Mouse (Mus musculus) forebrain, embryonic 12.5 days (tissue): ENCODE results near the gene Mtpn. TPM values are rescaled to one million over a fixed set of nuclear protein-coding genes. Genes with fewer than 3 reads are reported as not detected.

Source experiments
- ATAC-seq: fragments of 200-750 bp; cut with Nextera tagmentation; 2 replicates; pipeline ENCODE4 v1.8.0; 2017; ENCODE audit warnings: moderate TSS enrichment; ENCODE audit not compliant: low FRiP score
- H3K27ac ChIP-seq: fragments of 300-500 bp; sonication (generic); 2 replicates; pipeline ENCODE4 v1.5.1; 2016; ENCODE audit warnings: mild to moderate bottlenecking
- H3K27me3 ChIP-seq: fragments of 300-500 bp; sonication (generic); 2 replicates; pipeline ENCODE4 v1.6.1; 2016; ENCODE audit warnings: mild to moderate bottlenecking
- H3K36me3 ChIP-seq: fragments of 300-500 bp; sonication (generic); replicated peaks from 2 replicates; pipeline ENCODE4 v1.6.1; 2016; ENCODE audit warnings: mild to moderate bottlenecking
- H3K4me1 ChIP-seq: fragments of 300-500 bp; sonication (generic); 2 replicates; pipeline ENCODE4 v1.6.1; 2016
- H3K4me2 ChIP-seq: fragments of 300-500 bp; sonication (generic); 2 replicates; pipeline ENCODE4 v1.6.1; 2016; ENCODE audit warnings: mild to moderate bottlenecking, moderate library complexity
- H3K4me3 ChIP-seq: fragments of 300-500 bp; sonication (generic); replicated peaks from 2 replicates; pipeline ENCODE4 v1.5.1; 2016; ENCODE audit warnings: mild to moderate bottlenecking
- H3K9ac ChIP-seq: fragments of 300-500 bp; sonication (generic); 2 replicates; pipeline ENCODE4 v1.6.1; 2016; ENCODE audit warnings: mild to moderate bottlenecking
- H3K9me3 ChIP-seq: fragments of 300-500 bp; sonication (generic); 2 replicates; pipeline ENCODE4 v1.6.1; 2016
- WGBS: fragments of 180-500 bp; shearing (Covaris S2); methylation state at CpG from one replicate; pipeline ENCODE4 v1.1.7; 2016; 5-methylcytosine and 5-hydroxymethylcytosine counted together
- microRNA-seq: library from miRNA; unstranded; fragments of <30 nt; microRNA quantifications from one replicate; pipeline ENCODE4, GENCODE M21; 2017
- polyA plus RNA-seq: library from polyadenylated mRNA; unstranded; fragments of >200 nt; fragmentation: Nextera tagmentation; extraction: Ambion mirVana; gene quantifications from 2 replicates; pipeline ENCODE4 v1.2.1, GENCODE M21; 2016

Mtpn gene
- polyA plus RNA-seq, 1 experiment from 2014 or later: 172 TPM

DNA sequence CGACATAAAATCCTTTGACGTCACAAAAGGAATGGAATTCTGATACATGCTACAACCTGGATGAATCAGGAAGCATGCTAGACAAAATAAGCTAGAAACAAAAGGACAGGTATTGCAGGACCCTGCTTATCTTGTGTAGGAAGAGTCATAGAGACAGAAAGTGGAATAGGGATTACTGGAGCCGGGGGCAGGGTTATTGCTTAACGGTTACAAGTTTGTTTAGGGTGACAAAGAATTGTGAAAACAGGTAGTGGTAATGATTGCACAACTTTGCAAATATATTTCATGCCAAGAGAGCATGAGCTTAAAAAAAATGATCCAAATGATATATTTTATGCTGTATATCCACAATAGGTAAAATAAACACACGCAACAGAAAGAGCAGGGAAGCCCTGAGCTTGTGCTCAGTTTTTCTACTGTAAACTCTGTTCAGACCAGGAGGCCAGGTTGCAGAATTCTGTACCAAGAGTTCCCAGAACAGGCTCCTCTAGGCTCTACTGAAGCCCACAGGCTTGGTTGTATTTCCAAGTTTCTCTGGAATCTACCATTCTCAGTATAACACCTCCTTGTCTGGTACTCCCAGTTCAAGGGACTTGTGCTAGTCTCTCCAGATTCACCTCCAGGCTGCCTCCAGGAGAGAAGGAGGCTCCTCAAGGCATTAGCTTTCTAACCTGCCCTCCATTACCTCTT is 39.6 kb downstream of the Mtpn start:
- no peak overlapping the region for H3K9ac ChIP-seq
- H3K4me1 ChIP-seq: no peaks in the 10 kb centered on the region
- H3K27ac ChIP-seq: no peak overlapping the region
- no peak for ATAC-seq
- 95% methylated on average over 5 of the region's 5 CpGs for WGBS
- H3K4me2 ChIP-seq: no peak overlapping the region
- no peak overlapping the region for H3K4me3 ChIP-seq
- no peaks in the 10 kb centered on the region for H3K9me3 ChIP-seq
- no peaks in the 10 kb centered on the region for H3K36me3 ChIP-seq
- no peaks in the 10 kb centered on the region for H3K27me3 ChIP-seq

DNA sequence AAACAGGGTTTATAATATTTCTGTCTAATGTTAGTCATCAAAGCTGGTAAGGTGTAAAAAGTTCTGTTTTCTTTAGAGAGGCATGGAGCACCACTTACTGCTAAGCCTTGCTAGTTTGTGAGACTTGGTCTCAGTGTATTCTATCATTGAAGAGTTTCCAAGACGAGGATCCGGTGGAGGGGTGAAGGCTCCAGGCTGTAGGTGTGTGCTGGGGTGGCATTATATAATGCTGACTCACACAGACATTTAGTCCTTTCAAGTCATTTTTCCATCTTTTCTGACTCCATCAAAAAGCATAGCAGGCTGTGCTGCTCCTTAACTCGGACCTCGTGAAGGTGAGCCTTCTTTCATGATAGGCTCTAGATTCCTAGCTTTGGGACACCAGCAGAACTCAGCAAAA is 42.3 kb downstream of the Mtpn start:
- H3K4me1 ChIP-seq: no peaks in the 10 kb centered on the region
- H3K9ac ChIP-seq: no peak overlapping the region
- no peak overlapping the region for H3K4me3 ChIP-seq
- H3K9me3 ChIP-seq: no peaks in the 10 kb centered on the region
- H3K27ac ChIP-seq: no peak overlapping the region
- no peaks in the 10 kb centered on the region for H3K36me3 ChIP-seq
- ATAC-seq: no peak
- H3K4me2 ChIP-seq: no peak overlapping the region
- H3K27me3 ChIP-seq: no peaks in the 10 kb centered on the region
- 91% methylated on average over 4 of the region's 4 CpGs for WGBS

DNA sequence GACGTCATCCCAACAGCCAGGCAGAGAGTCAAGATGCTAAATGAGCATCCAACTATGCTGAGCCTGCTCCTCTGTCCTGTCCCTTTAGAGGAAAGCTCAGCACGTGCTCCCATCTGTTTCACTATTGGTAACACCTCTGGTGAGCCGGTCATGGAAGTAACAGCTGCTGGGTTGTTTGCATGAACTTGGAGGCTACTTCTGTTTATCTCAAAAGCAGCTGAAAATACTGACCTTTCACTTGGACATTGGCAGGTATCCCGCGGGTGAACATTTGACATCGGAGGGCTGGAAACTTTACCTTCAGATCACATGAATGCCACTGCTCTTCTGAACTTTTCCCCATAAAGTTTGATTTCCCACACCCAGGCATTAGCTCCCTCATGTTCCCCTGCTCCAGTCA is 45.8 kb downstream of the Mtpn start:
- H3K4me2 ChIP-seq: no peak overlapping the region
- H3K4me1 ChIP-seq: no peaks in the 10 kb centered on the region
- no peak overlapping the region for H3K4me3 ChIP-seq
- no peak overlapping the region for H3K27ac ChIP-seq
- H3K27me3 ChIP-seq: no peaks in the 10 kb centered on the region
- WGBS: 84% methylated on average over 6 of the region's 6 CpGs
- H3K9me3 ChIP-seq: no peaks in the 10 kb centered on the region
- no peak for ATAC-seq
- no peaks in the 10 kb centered on the region for H3K36me3 ChIP-seq
- H3K9ac ChIP-seq: no peak overlapping the region

GRCm38 (mm10) chr6:35479651-35480335 is 59.9 kb downstream of the Mtpn start:
- Histone ChIP-seq H3K4me1 (no peaks in the 10 kb centered on the region; the same call in 1 of the 2 replicates), H3K9ac (no peak overlapping the region), H3K4me2 (no peak overlapping the region), H3K27me3 (no peaks in the 10 kb centered on the region), H3K27ac (no peak overlapping the region), H3K9me3 (no peaks in the 10 kb centered on the region), H3K36me3 (no peaks in the 10 kb centered on the region), H3K4me3 (no peak overlapping the region)
- no peak for ATAC-seq
- WGBS: 47% methylated on average over 5 of the region's 5 CpGs

- no peak overlapping the region for H3K4me3 ChIP-seq
- no peak for ATAC-seq
- H3K27ac ChIP-seq: no peak overlapping the region
- H3K4me2 ChIP-seq: no peak overlapping the region
- H3K9ac ChIP-seq: no peak overlapping the region
- H3K4me1 ChIP-seq: no peaks in the 10 kb centered on the region; the same call in 1 of the 2 replicates
- 81% methylated on average over 1 of the region's 1 CpGs for WGBS
- H3K9me3 ChIP-seq: no peaks in the 10 kb centered on the region
- no peaks in the 10 kb centered on the region for H3K27me3 ChIP-seq
- H3K36me3 ChIP-seq: no peaks in the 10 kb centered on the region
These were observed 62.9 kb downstream of the Mtpn start for GRCm38 (mm10) chr6:35476830-35477229.

DNA sequence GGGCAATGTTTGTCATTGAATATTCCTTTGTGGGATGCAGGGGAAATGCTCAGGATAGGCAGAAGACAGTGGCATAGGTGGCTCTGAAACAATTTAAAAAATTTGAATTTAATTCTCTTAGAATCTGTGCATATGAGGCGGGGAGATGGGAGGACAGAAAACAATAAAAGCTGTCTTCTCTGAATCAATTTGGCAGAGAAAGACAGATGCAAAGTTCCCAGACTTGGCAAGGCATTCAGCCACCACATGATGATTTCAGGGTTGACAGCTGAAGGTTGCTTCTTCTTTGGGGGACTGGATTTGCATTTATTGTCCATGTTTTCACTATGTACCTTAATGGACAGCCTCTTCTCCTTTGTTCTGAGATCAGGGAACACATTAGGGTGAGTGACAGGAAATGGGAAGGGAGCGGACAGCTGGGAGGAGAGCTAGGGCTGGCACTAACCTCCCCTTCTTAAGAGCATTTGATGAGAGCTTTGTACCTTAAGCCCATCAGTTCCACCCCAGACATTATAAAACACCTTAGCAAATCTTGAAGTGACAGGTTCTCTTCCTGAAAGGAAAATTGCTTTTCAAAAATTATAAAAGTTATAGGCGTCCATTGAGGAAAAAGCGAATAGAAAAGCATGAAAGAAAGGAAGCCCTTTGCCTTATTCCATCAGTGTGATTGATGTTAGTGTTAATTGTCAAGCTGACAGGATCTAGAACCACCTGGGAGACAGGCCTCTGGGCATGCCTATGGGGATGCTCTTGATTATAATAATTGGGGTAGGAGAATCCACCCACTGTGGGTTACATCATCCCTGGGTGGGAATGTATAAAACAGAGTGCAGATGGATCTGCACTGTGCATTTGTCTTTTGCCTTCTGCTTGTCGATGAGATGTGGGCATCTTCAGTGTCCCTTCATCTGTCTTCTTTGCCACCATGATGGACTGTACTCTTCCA is 76.0 kb downstream of the Mtpn start:
- Histone ChIP-seq H3K9ac (no peak overlapping the region), H3K27ac (no peak overlapping the region), H3K4me2 (no peak overlapping the region), H3K4me3 (no peak overlapping the region), H3K36me3 (no peaks in the 10 kb centered on the region), H3K4me1 (no peaks in the 10 kb centered on the region), H3K9me3 (no peaks in the 10 kb centered on the region), H3K27me3 (no peaks in the 10 kb centered on the region)
- 78% methylated on average over 5 of the region's 5 CpGs for WGBS
- no peak for ATAC-seq

GRCm38 (mm10) chr6:35462484-35462883 is 77.2 kb downstream of the Mtpn start:
- H3K27me3 ChIP-seq: no peaks in the 10 kb centered on the region
- H3K4me3 ChIP-seq: no peak overlapping the region
- no peak overlapping the region for H3K27ac ChIP-seq
- ATAC-seq: no peak
- WGBS: 97% methylated on average over 1 of the region's 1 CpGs
- no peaks in the 10 kb centered on the region for H3K9me3 ChIP-seq
- no peaks in the 10 kb centered on the region for H3K36me3 ChIP-seq
- no peak overlapping the region for H3K9ac ChIP-seq
- H3K4me1 ChIP-seq: no peaks in the 10 kb centered on the region
- no peak overlapping the region for H3K4me2 ChIP-seq

Small RNA genes lying within 50 kb of the gene (microRNA-seq; reads per million reads assigned to microRNA genes)
- gene Gm23053: not detected

Other genes starting within 250 kb of the Mtpn start
- gene Slc13a4, start 231.8 kb downstream of the Mtpn start, polyA plus RNA-seq: 0.09 and 0.14 TPM in 2 replicates
- gene Fam180a, start 213.7 kb downstream of the Mtpn start, polyA plus RNA-seq: not detected in 2 replicates